Mouse (Mus musculus) adrenal gland, postnatal 36 days (tissue): ENCODE measurements around the gene Suds3. TPM values are rescaled to one million over a fixed set of nuclear protein-coding genes. Genes with fewer than 3 reads are reported as not detected.

Experiments
- DNase-seq, 2 experiments: peaks; one replicate each; pipeline ENCODE4 v3.0.0; 2021; ENCODE audit warnings: mixed read lengths in 1 of 2
- total RNA-seq, 2 experiments: library from RNA; stranded (reverse); gene quantifications; 2 replicates each; pipeline ENCODE4 v1.2.3; 2021

Gene Suds3
- total RNA-seq, 2 experiments from 2014 or later = 115 to 134 TPM

GRCm38 (mm10) chr5:117136570-117136969 lies 20.7 kb upstream of the Suds3 start:
- DNase-seq = no peak

GRCm38 (mm10) chr5:117135869-117136268 lies 20.0 kb upstream of the Suds3 start:
- peak; percentile 46 to 68 for DNase-seq

- DNase-seq = no peak
These were observed 19.1 kb upstream of the Suds3 start for GRCm38 (mm10) chr5:117134889-117135456.

GRCm38 (mm10) chr5:117134066-117134888 lies 18.4 kb upstream of the Suds3 start:
- DNase-seq = peak; percentile 17 to 44

- DNase-seq = no peak
These were observed 17.6 kb upstream of the Suds3 start for GRCm38 (mm10) chr5:117133446-117134065.

- DNase-seq = no peak
These were observed 14.8 kb upstream of the Suds3 start for GRCm38 (mm10) chr5:117130726-117131125.

- no peak for DNase-seq
These were observed 11.1 kb upstream of the Suds3 start for GRCm38 (mm10) chr5:117127051-117127450.

GRCm38 (mm10) chr5:117125482-117126346 lies 9.8 kb upstream of the Suds3 start:
- no peak for DNase-seq

- no peak for DNase-seq
These were observed 7.9 kb upstream of the Suds3 start for GRCm38 (mm10) chr5:117123840-117124239.

GRCm38 (mm10) chr5:117123102-117123501 lies 7.2 kb upstream of the Suds3 start:
- no peak for DNase-seq

- no peak for DNase-seq
These were observed 5.7 kb upstream of the Suds3 start for GRCm38 (mm10) chr5:117121657-117122056.

- no peak for DNase-seq
These were observed 4.9 kb upstream of the Suds3 start for GRCm38 (mm10) chr5:117120489-117121466.

GRCm38 (mm10) chr5:117119777-117120488 lies 4.0 kb upstream of the Suds3 start, which contains the start of gene Taok3:
Gene Taok3, plus strand, starts transcription at chr5:117120129.
- DNase-seq = peak; percentile 99

- DNase-seq = no peak
These were observed 2.9 kb upstream of the Suds3 start for GRCm38 (mm10) chr5:117118850-117119249.

GRCm38 (mm10) chr5:117118220-117118619 lies 2.3 kb upstream of the Suds3 start:
- no peak for DNase-seq

GRCm38 (mm10) chr5:117117716-117118115 lies 1.8 kb upstream of the Suds3 start:
- DNase-seq = no peak

GRCm38 (mm10) chr5:117117241-117117640 lies 1.3 kb upstream of the Suds3 start:
- DNase-seq = peak in 1 of 2 experiments; percentile 40

- peak in 1 of 2 experiments; percentile 30 for DNase-seq
These were observed 747 bp upstream of the Suds3 start for GRCm38 (mm10) chr5:117116660-117117059.

- peak; percentile 54 to 65 for DNase-seq
These were observed 633 bp downstream of the Suds3 start for GRCm38 (mm10) chr5:117115193-117115767.
